Comparison of ENCODE assay signal across 18 mouse cellular contexts in the genomic region with DNA sequence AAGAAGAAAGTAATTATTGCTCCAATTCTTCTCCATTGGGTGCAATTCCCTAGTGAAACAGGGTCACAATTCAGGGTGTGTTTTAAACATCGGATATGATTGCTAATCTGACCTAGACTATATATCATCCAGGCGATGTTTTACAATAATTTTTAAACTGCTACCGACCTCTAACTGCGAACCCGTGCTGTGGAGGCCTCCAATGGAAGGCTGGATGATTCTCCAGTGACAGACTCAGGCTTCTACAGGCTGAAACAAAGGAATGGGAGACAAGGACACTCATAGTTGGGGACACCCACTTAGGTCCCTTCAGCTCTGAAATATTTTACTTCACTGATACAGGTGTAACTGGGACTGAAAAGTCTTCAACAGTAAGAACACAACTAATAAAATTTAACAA. TPM values are rescaled to one million over a fixed set of nuclear protein-coding genes. Genes with fewer than 3 reads are reported as not detected.
DNase-seq lines count a peak whose midpoint lies in the region; ATAC-seq and TF ChIP-seq lines count a peak whose summit lies in the region.
"Had no signal": no experiment of that assay in that cellular context is flagged by ENCODE, and none has a peak within 500 bp of the region (broad histone marks: within the 10 kb centered on the region; RNA-seq: fewer than 3 reads in every experiment).

No protein-coding gene starts in this region.

- no peak for TF ChIP-seq CTCF in cerebellum, adult 2 months (IDR thresholded peaks at IDR 0.05; ENCODE audit: borderline replicate concordance, insufficient read depth, low read depth, low read length)

- H3K9ac ChIP-seq in heart, embryonic 12.5 days = peak overlapping the region; percentile 88
- peak overlapping the region; percentile 70 for H3K9ac ChIP-seq in embryonic facial prominence, embryonic 13.5 days
- H3K9ac ChIP-seq in limb, embryonic 11.5 days (ENCODE audit: low read length) = peak overlapping the region; percentile 78
- H3K9ac ChIP-seq: hindbrain, embryonic 12.5 days had no signal

- WGBS in heart, embryonic 12.5 days = 9% methylated on average over 5 of the region's 5 CpGs
- WGBS in embryonic facial prominence, embryonic 13.5 days = 3% methylated on average over 5 of the region's 5 CpGs
- 1% methylated on average over 5 of the region's 5 CpGs for WGBS in limb, embryonic 11.5 days
- WGBS in cerebellum, adult 2 months = 4% methylated on average over 5 of the region's 5 CpGs

- H3K4me1 ChIP-seq in heart, embryonic 12.5 days (replicated peaks) = peaks cover 36% of the 10 kb centered on the region
- H3K4me1 ChIP-seq in embryonic facial prominence, embryonic 13.5 days = peaks cover 3% of the 10 kb centered on the region; the same call in 1 of the 2 replicates
- H3K4me1 ChIP-seq in limb, embryonic 11.5 days (ENCODE audit: control insufficient read depth, insufficient read depth, low read length) = peaks cover 7% of the 10 kb centered on the region; the same call in 1 of the 2 replicates
- H3K4me1 ChIP-seq in cerebellum, adult 2 months (ENCODE audit: control insufficient read depth, insufficient read depth, low read length) = no peaks in the 10 kb centered on the region
- H3K4me1 ChIP-seq: hindbrain, embryonic 12.5 days had no signal

- peaks cover 6% of the 10 kb centered on the region; the same call in 1 of the 2 replicates for H3K36me3 ChIP-seq in heart, embryonic 12.5 days
- H3K36me3 ChIP-seq in embryonic facial prominence, embryonic 13.5 days = no peaks in the 10 kb centered on the region
- H3K36me3 ChIP-seq in limb, embryonic 11.5 days (ENCODE audit: control insufficient read depth, insufficient read depth, low read length) = no peaks in the 10 kb centered on the region
- H3K36me3 ChIP-seq: G1E; hindbrain, embryonic 12.5 days had no signal

- peak overlapping the region; percentile 71 for H3K4me2 ChIP-seq in heart, embryonic 12.5 days
- peak overlapping the region; percentile 52 for H3K4me2 ChIP-seq in embryonic facial prominence, embryonic 13.5 days
- H3K4me2 ChIP-seq in limb, embryonic 11.5 days (ENCODE audit: low read depth, severe bottlenecking) = peak overlapping the region; percentile 53
- H3K4me2 ChIP-seq: hindbrain, embryonic 12.5 days had no signal

- intact Hi-C loops in heart, postnatal 36 days (cut with DNase I) = loop anchor here (5.0 to 10.0 kb wide), 3 partner anchors 452 to 652 kb away; no protein-coding TSS in a partner anchor
- intact Hi-C loops in left cerebral cortex, postnatal 4 days (cut with DNase I) = no loop called here

- no peak for ATAC-seq in heart, embryonic 12.5 days (ENCODE audit: insufficient number of reproducible peaks, low FRiP score)
- no peak for ATAC-seq in embryonic facial prominence, embryonic 13.5 days (ENCODE audit: insufficient number of reproducible peaks, insufficient read depth, low FRiP score, low TSS enrichment, low read depth)
- no peak for ATAC-seq in limb, embryonic 11.5 days (ENCODE audit: insufficient number of reproducible peaks, low FRiP score, low TSS enrichment, low read depth)

- no peak for TF ChIP-seq POLR2A in cerebellum, adult 2 months (IDR thresholded peaks at IDR 0.05; ENCODE audit: borderline replicate concordance, insufficient read depth, low read length)

- peak overlapping the region; percentile 69 for H3K4me3 ChIP-seq in heart, embryonic 12.5 days
- peak overlapping the region; percentile 35; the same call in 1 of the 2 replicates for H3K4me3 ChIP-seq in embryonic facial prominence, embryonic 13.5 days
- H3K4me3 ChIP-seq in limb, embryonic 11.5 days (ENCODE audit: low read depth, low read length) = peak overlapping the region; percentile 32
- H3K4me3 ChIP-seq in cerebellum, adult 2 months (replicated peaks; ENCODE audit: insufficient read depth, low read depth, low read length) = no peak overlapping the region
- H3K4me3 ChIP-seq: hindbrain, embryonic 12.5 days had no signal

- DNase-seq in heart, postnatal 36 days = no peak
- peak; percentile 52 for DNase-seq in MN1 (ENCODE audit: low spot score)
- DNase-seq in limb, embryonic 11.5 days (ENCODE audit: low spot score) = peak; percentile 47
- no peak for DNase-seq in cerebellum, adult 2 months
- no peak for DNase-seq in left cerebral cortex, postnatal 4 days
- no peak for DNase-seq in adrenal gland, postnatal 14 days
- DNase-seq: adrenal gland, postnatal 25 days; cerebellum, postnatal 25 days; gastrocnemius, postnatal 10 days; kidney, adult 2 months; lung, adult 2 months; thymus, adult 2 months had no signal

- H3K9me3 ChIP-seq in heart, embryonic 12.5 days (replicated peaks) = no peaks in the 10 kb centered on the region
- H3K9me3 ChIP-seq in embryonic facial prominence, embryonic 13.5 days = no peaks in the 10 kb centered on the region
- H3K9me3 ChIP-seq in limb, embryonic 11.5 days (ENCODE audit: control insufficient read depth, low read length) = no peaks in the 10 kb centered on the region
- H3K9me3 ChIP-seq: G1E; hindbrain, embryonic 12.5 days had no signal

- H3K27me3 ChIP-seq in heart, embryonic 12.5 days (replicated peaks) = no peaks in the 10 kb centered on the region
- H3K27me3 ChIP-seq in embryonic facial prominence, embryonic 13.5 days = peaks cover 99% of the 10 kb centered on the region
- H3K27me3 ChIP-seq in limb, embryonic 11.5 days (ENCODE audit: control insufficient read depth, insufficient read depth, low read length) = peaks cover 16% of the 10 kb centered on the region
- H3K27me3 ChIP-seq in cerebellum, adult 2 months (ENCODE audit: control insufficient read depth, insufficient read depth, low read length) = peaks cover 6% of the 10 kb centered on the region; the same call in 1 of the 2 replicates

- peak overlapping the region; percentile 99 for H3K27ac ChIP-seq in heart, embryonic 12.5 days (ENCODE audit: poor library complexity, severe bottlenecking)
- peak overlapping the region; percentile 79 for H3K27ac ChIP-seq in embryonic facial prominence, embryonic 13.5 days
- H3K27ac ChIP-seq in limb, embryonic 11.5 days (replicated peaks; ENCODE audit: low read depth, low read length) = peak overlapping the region; percentile 70
- no peak overlapping the region for H3K27ac ChIP-seq in cerebellum, adult 2 months (ENCODE audit: insufficient read depth, low read length)
- H3K27ac ChIP-seq: hindbrain, embryonic 12.5 days had no signal

RNA-seq across cellular contexts. Expression of gene Hand2, which starts 13.9 kb away (rescaled TPM):
- polyA plus RNA-seq in heart, embryonic 12.5 days (2016; fragmentation: Nextera tagmentation; extraction: Ambion mirVana) = 18.0 and 19.4 TPM in 2 replicates
- total RNA-seq in heart, postnatal 36 days (2021) = 10 to 100 TPM; 53.8 to 68.2 TPM
- polyA plus RNA-seq in embryonic facial prominence, embryonic 13.5 days (2015; fragmentation: Nextera tagmentation; extraction: Ambion mirVana) = 2.8 and 8.3 TPM in 2 replicates
- 27.3 and 30.3 TPM in 2 replicates for polyA plus RNA-seq in limb, embryonic 11.5 days (2014; fragmentation: Nextera tagmentation; extraction: Ambion mirVana)
- not detected in 2 replicates for polyA plus RNA-seq in cerebellum, adult 2 months (2012; rRNA removed)
- not detected for total RNA-seq in left cerebral cortex, postnatal 4 days (2021)
- total RNA-seq in adrenal gland, postnatal 14 days (2021) = 35.6 and 40.2 TPM in 2 replicates
- total RNA-seq: G1E; left cerebral cortex, adult 8-10 months; megakaryocyte progenitor cell, adult 5-6 weeks had no signal
- polyA plus RNA-seq: G1E; hindbrain, embryonic 12.5 days had no signal

Comparison
In these comparisons a context has a peak if more than half of its experiments do, and no peak if none do; other contexts are left out.
1. DNase-seq: peak in MN1 (single experiment) and limb, embryonic 11.5 days (single experiment); none in heart, postnatal 36 days (0 of 2), cerebellum, adult 2 months (0 of 2), left cerebral cortex, postnatal 4 days (single experiment) and adrenal gland, postnatal 14 days (single experiment).
2. Peak in every context shown above with its lines, with median percentiles within 50 percentile points of each other: H3K4me2 ChIP-seq and H3K9ac ChIP-seq.